Mouse (Mus musculus): ENCODE results near the gene Marveld3.

The Marveld3 gene

GRCm38 (mm10) chr8:109968837-109969236, 6.8 kb upstream of the Marveld3 start:
- no peak for DNase-seq (ENCODE audit: extremely low read depth, insufficient read length, low spot score)

DNA sequence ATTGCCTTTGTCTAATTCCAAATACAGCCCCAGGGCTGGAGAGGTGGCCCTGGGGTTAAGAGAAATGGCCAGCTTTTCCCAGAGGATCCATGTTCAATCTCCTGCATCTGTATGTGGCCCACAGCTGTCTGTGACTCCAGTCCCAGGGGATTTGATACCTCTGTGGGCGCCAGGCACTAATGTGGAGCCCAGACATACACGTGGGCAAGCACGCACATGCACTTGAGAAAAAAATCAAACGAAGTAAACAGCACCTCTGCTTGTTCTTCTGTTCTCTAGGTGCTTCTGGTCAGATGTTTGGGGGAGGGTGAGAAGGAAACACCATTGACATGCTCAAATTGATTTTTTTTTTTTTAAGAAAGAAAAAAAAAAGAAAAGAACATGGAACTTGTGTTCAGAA, 2.1 kb upstream of the Marveld3 start:
- DNase-seq (ENCODE audit: extremely low read depth, insufficient read length, low spot score), result no peak

DNA sequence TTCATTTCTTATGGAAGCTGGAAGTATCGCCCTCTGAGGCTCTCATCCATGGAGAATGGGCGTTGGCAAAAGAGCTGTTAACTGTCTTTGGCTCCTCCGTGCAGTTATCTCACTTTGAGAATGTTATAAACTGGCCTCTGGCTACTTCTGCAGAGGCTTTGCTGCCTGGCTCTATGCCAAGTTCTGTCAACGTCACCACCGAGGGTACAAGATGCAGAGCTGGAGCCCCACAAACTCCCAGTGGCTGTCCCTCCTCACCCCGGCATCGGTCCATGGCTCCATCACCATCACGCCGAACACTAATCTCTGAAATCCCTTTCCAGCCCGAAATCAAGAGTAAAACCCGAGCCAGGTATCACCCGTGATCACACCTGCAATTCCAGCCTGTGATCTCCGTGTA, 1.4 kb upstream of the Marveld3 start:
- DNase-seq (ENCODE audit: extremely low read depth, insufficient read length, low spot score), result no peak

GRCm38 (mm10) chr8:109962896-109963295, 893 bp upstream of the Marveld3 start:
- no peak for DNase-seq (ENCODE audit: extremely low read depth, insufficient read length, low spot score)

DNA sequence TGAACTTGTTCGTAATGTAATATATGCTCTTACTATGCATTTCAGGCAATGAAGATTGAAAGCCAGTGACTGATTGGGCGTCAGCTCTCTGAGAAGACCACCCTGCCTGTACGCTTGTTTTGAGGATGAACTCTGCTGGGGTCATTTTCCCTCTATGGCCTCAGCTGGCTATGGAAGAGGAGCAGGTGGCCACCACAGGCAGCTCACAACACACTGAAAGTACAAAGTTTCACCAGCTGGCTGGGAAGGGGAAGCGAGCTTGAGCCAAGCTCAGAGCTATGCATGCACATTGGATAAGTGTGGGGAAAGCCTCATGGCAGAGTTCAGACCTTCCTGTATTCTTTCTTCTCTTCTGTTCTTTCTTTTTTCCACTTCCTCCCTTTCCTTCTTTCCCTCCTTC, 2.9 kb downstream of the Marveld3 start:
- no peak for DNase-seq (ENCODE audit: extremely low read depth, insufficient read length, low spot score)

DNA sequence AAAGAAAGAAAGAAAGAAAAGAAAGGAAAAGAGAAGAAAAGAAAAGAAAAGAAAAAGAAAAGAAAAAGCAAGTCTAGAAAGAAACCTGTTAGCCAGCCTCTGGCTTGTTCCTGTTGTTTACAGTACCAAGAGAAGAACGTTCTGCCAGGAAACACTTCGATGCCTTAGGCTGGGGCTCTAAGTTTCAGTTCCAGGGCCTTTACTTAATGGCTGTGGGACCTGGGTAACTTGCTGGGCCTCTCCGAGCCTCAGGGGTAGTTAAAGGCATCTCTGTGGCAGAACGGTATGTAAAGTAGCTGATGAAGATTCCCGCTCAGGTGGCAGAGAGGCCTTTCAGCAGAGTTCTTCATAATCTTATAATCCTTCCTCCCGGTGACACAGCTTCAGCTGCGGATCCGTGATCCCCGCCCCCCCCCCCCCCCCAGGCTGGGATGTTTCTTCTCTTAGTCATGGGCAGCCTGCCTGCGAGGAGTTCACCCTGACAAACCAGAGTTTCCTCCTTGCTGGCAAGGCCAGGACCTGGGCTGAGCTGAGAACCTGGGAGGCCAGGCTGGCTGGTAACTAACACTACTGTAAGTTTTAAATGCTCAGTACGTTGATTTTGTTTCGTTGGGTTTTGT, 3.9 kb downstream of the Marveld3 start:
- peak; percentile 77 for DNase-seq (ENCODE audit: extremely low read depth, insufficient read length, low spot score)

- DNase-seq (ENCODE audit: extremely low read depth, insufficient read length, low spot score), result peak; percentile 77
Observed at GRCm38 (mm10) chr8:109957167-109958028, 4.6 kb downstream of the Marveld3 start.

GRCm38 (mm10) chr8:109954486-109954948, 7.5 kb downstream of the Marveld3 start:
- no peak for DNase-seq (ENCODE audit: extremely low read depth, insufficient read length, low spot score)

GRCm38 (mm10) chr8:109952171-109952570, 9.8 kb downstream of the Marveld3 start:
- DNase-seq (ENCODE audit: extremely low read depth, insufficient read length, low spot score), result no peak

GRCm38 (mm10) chr8:109948285-109948564, 13.8 kb downstream of the Marveld3 start:
- DNase-seq (ENCODE audit: extremely low read depth, insufficient read length, low spot score), result no peak

- DNase-seq (ENCODE audit: extremely low read depth, insufficient read length, low spot score), result no peak
Observed at GRCm38 (mm10) chr8:109947447-109948284, 14.3 kb downstream of the Marveld3 start.

- DNase-seq (ENCODE audit: extremely low read depth, insufficient read length, low spot score), result no peak
Observed at GRCm38 (mm10) chr8:109946272-109946671, 15.7 kb downstream of the Marveld3 start.

GRCm38 (mm10) chr8:109945694-109946093, 16.3 kb downstream of the Marveld3 start:
- DNase-seq (ENCODE audit: extremely low read depth, insufficient read length, low spot score), result no peak

DNA sequence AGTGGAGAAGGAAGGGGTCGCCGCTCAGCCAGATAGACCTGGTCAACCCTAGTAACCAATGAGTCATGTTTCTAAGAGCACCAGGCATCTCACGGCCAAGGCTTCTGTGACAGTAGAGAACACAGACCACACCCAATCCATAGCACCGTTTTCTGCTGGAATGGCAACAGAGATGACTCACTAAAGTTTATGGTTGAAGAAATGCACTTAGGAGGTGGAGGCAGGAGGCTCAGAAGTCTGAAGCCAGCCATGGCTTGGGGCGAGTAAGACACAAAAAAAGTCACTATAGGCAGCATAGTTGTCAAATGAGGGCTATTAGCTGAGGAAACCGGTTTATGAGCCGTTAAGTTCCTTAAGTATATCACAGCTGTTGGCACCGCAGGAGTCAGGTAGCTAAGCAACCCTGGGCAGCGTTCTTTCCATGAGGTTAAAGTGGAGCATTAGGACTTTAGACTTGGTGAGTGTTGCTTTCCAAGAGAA, 16.8 kb downstream of the Marveld3 start:
- DNase-seq (ENCODE audit: extremely low read depth, insufficient read length, low spot score), result peak; percentile 59

- DNase-seq (ENCODE audit: extremely low read depth, insufficient read length, low spot score), result no peak
Observed at GRCm38 (mm10) chr8:109941606-109942360, 20.2 kb downstream of the Marveld3 start.

DNA sequence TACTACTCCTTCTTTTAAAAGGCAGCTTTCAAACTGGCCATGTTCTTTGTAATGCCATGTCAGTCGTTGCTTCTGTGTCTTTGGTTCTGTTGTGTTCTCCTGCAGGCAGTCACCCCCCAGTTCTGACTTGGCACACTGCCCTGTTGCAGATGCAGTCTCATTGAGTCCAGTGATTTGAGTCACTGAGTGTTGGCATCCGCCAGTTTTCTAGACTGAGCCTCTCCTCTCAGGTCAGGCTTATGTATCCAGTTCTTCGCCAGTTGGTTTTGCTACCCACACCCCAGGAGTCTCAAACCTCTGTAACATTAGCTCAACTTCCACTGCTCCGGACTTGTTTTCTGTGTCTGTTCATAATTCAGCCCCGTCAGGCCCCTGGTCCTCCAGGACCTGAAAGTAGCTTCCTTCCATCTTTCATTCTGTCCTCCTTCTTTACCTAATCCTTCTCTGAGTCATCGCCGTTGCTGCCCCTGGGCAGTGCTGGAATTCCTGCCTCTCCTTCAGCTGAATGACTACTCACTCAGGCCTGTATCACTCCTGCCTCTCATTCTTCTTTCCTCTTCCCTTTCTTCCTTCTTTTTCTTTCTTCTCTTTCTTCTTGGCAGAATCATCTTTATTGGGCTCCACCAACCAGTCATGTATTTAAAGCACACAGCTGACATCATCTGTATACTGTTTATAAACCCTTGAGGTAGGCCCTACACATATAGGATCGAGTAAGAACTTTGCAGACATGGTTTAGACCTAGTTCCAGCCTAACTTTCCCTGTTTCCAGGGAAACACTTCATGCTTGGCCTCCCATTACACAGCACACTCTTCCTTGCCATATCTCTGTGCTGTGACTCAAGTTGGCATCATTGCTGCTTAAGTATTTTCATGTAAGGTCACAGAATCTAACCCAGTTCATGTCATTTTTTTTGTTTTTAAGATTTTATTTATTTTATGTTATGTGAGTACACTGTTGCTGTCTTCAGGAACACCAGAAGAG, 41.3 kb downstream of the Marveld3 start:
- peak; percentile 67 for DNase-seq (ENCODE audit: extremely low read depth, insufficient read length, low spot score)

GRCm38 (mm10) chr8:109917277-109917676, 44.7 kb downstream of the Marveld3 start:
- DNase-seq (ENCODE audit: extremely low read depth, insufficient read length, low spot score), result no peak

DNA sequence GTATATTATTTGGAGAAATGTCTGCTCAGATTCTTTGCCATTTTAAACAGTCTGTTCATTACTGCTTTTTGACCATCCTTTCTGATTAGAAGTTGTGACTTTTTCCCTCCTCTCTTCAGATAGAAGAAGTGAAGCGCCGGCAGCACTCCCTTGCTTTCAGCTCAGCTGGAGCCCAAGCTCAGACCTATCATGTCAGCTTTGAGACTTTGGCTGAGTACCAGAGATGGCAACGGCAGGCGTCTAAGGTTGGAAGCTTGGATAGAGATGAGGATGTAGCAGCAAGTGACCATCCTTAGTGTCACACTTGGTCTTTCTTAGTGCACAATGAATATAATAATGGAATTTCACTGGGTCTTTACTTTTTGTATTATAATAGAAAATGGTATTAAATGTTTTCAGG, 54.6 kb downstream of the Marveld3 start:
- DNase-seq (ENCODE audit: extremely low read depth, insufficient read length, low spot score), result no peak

DNA sequence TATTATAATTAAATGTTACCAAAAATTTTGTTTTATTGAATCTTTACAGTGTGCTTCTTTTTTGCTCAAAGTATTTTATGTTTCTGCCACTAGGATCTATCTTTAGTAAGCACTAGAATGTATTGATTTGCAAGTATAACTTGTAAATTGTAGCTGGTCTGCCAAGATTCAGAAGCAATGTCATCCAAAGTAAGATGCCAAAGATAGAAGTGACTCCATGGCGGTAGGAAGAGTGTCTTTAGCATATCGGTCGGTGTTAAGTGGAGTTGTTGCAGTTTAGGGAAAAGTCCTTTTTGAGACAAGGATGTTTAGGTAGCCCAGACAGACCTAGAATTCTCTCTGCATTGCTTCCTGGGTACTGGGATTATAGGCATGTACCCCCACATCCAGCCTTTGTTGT, 55.1 kb downstream of the Marveld3 start:
- DNase-seq (ENCODE audit: extremely low read depth, insufficient read length, low spot score), result no peak

All from 3134 (cell line).